Mouse (Mus musculus) ES-Bruce4 (cell line): Measurements from ENCODE around the gene Ube4b.

Source experiments
- CTCF ChIP-seq: IDR thresholded peaks from one replicate; pipeline ENCODE4 v1.8.1; 2011; ENCODE audit warnings: low read depth, low read length
- EP300 ChIP-seq: IDR thresholded peaks from 2 replicates; pipeline ENCODE4 v1.6.1; 2011; ENCODE audit warnings: low read depth, low read length; ENCODE audit not compliant: insufficient read depth
- POLR2A ChIP-seq: IDR thresholded peaks from one replicate; pipeline ENCODE4 v1.8.1; 2011; ENCODE audit warnings: low read length; ENCODE audit not compliant: insufficient read depth

GRCm38 (mm10) chr4:149306712-149307595 is 119.6 kb downstream of the Ube4b start:
- no peak for TF ChIP-seq CTCF
- TF ChIP-seq EP300, result no peak
- TF ChIP-seq POLR2A, result no peak
